Mouse (Mus musculus) megakaryocyte, embryonic 14.5 days (primary cell): ENCODE data around the gene Gnat1.

ENCODE experiments used
- FLI1 ChIP-seq: IDR thresholded peaks from 2 replicates; pipeline ENCODE4 v1.6.1; 2012; ENCODE audit warnings: low read length, inconsistent platforms, mixed read lengths
- GATA1 ChIP-seq: IDR thresholded peaks from 3 replicates; pipeline ENCODE4 v1.6.1; 2012; ENCODE audit warnings: mixed read lengths, low read length, inconsistent platforms, borderline replicate concordance

- TF ChIP-seq GATA1: no peak
- no peak for TF ChIP-seq FLI1
These were observed 9.4 kb upstream of the Gnat1 start for GRCm38 (mm10) chr9:107688939-107689338.
